Mouse (Mus musculus) thymus, postnatal 25 days (tissue): Measurements from ENCODE around the gene Sox2.

Experiments used
- DNase-seq: peaks from one replicate; pipeline ENCODE4 v3.0.0; 2022

Sox2 gene

DNA sequence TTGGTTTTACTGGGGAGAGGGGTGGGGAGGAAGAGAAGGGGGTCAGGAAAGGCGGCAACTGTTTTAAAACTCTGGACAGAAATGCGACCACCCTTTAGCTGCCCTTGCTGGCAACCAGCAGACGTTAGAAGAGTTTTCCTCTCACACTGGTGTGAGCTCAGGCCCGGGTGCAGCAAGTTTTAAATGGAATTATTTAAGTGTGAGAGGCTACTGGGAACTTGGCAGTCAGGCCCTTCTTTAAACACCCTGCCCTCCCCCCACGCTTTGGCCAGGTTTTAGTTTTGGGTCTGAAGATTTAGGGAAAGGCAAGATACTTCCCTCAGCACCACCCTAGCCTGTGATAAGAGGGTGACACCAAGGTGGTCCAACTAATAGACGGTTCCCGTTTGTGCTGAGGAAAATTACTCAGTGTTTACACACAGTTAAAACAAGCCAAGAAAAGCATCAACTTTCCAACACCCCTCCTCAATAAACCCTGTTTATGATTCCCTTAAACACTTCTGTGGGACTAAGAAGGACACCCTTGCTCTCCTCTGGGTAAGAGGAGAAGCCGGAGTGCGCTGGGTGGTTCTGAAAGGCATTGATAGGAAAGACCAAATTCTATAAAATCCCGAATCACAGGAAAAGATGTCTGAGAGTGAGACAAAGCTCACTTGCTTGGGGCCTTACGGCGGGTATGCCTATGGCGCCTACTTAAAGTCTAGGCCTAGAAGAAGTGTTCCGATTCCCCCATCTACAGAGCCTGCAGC is 10.5 kb downstream of the Sox2 start:
- no peak for DNase-seq

DNA sequence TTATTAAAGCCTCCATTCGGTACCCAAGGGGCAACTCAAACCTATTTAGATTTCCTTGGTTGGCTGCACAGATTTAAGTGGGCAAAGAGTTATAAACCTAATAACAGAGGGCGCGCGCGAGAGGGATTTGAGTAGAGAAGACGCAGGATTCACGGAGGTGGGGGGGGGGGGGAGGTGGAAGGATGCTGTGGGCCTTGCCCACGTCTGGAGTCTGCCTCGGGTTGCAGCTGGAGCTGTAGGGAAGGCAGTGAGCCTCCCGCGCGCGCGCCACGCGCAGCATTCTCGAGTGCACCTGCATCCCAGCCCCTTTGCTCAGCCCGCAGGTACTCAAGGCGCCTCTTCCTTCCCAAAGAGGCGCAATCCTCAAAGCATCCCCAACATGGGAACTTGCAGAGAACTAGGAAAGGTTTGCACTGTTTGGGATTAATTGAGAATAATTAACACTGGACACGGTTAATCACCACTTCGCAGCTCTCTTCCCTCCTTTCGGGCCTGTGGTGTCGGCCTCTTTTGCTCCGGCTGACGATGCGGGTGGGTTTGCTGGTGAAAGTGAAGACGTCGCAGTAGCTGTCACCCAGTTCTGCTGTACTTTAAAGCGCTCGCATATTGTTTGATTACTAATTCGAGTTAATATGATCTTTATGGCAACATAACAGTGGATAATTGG is 11.3 kb downstream of the Sox2 start:
- no peak for DNase-seq

- DNase-seq: no peak
These were observed 12.0 kb downstream of the Sox2 start for GRCm38 (mm10) chr3:34662008-34662711.

DNA sequence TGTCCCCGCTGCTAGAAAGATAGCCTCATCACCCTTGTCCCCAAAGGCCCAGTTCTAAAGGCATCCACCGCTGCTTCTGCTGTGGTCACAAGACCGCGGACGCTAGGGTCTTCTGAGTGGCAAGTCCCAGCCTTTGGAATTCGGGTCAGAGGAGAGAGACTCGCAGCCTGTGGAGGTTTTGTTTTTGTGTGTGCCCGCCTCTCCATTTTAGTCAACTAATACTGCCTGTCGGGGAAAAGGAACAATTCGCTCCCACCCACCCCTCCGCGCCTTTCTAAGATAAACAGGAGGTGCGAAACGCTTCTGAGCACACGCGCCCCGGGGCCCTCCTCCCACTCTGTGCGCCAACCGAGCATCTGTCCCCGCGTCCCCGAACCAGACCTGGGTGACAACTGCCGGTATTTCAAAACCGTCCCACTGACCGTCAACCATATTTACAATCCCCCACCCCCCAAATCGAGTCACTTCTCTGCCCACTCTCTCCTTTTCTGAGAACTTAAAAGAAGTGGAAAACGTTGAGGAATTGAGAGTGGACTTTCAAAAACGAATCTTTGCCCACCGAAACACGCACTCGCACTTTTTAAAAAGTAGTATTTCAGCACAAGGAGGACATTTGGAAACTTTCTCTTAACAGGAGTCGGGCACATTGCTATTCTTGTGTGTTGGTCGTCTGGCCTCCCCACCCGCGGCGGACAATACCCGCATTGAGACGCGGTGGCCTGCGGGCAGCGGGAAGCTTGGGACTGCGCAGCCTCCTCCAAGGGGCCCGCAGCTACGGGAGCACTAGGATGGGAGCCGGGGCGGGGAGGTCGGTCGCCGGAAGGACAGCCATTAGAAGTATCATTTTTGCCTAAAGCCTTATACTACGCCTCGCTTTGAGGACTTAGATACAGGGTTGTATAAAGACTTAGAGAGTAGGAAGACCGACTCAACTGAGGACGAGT is 12.8 kb downstream of the Sox2 start:
- DNase-seq: no peak

GRCm38 (mm10) chr3:34663701-34664635 is 13.8 kb downstream of the Sox2 start:
- DNase-seq: no peak

DNA sequence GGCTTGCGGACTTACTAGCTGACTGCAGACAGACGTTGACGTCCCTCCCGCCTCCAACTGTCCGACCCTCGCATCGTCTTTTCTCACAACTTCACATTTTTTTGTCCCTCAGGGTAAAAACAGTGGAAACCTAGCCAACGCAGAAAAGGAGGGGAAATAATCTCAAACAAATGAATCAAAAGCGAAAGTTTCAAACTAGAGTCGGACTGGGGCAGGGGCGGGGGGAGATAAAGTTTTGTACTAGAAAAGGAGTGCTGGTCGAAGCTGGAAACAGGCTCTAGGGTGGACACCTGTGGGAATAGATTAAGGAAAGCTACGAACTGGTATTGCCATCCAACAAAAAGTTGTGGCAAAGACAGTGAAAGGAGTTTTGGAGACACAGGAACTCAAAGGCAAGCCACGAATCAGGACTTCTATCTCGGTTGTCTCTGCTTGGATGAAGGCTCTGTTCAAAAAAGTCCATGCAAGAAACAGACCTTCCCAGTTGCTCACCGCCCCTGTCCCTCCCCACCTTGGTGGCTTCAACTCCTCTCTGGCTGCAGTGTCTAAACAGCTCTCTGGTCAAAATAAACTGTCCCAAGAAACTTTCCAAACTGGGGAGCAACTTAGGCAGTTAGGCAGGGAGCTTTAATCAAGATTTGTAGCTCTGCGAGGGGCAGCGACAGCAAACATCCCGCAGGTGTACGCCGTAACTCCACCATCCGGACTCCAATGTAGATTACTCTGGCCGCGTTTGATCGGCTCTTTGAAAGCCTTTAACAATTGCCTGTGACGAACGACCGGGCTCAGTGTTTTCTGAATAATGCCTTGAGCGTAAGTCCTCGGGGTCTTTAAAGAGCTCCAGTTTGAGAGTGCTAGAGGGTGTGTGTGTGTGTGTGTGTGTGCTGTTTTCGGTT is 14.7 kb downstream of the Sox2 start:
- DNase-seq: no peak

DNA sequence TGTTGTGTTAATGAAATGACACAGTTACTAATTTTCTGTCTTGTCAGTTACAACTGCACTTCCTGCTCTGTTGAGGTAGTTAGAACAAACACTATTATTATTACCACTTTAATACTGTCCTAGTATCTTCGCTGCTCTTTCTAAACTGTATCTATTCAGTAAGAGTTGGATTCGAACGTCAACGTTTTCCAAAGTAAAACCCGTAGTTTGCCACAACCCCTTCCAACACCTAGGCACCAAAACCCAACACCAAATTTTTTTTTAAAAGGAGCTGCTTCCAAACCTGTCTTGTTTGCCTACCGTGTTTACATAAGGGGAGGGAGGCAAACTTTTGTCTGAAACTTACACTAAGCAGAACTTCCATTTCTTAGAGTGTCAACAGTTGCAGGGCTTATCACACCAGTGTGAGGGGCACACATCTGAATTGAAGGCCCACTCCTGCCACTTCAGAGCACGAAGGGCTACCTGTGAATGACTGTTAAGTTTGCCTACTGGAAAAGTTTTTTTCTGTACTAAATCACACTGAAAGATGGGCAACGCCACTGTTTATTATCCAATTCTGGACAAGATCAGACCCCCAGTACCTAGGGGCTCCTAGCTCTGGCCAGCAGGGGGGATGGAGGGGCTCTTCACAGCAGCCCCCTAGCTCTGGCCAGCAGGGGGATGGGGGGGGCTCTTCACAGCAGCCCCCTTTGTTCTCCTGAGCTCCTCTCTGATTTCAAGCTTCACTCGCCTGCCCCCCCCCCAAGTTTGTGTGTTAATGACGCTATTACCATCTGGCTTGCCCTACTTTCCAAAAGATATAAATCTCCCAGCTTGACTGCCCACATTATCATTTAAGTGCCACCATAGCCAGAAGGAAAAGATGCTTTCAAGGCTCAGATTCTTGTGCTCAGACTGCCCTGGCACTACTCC is 15.8 kb downstream of the Sox2 start:
- DNase-seq: no peak

- DNase-seq: no peak
These were observed 17.0 kb downstream of the Sox2 start for GRCm38 (mm10) chr3:34667180-34667579.

DNA sequence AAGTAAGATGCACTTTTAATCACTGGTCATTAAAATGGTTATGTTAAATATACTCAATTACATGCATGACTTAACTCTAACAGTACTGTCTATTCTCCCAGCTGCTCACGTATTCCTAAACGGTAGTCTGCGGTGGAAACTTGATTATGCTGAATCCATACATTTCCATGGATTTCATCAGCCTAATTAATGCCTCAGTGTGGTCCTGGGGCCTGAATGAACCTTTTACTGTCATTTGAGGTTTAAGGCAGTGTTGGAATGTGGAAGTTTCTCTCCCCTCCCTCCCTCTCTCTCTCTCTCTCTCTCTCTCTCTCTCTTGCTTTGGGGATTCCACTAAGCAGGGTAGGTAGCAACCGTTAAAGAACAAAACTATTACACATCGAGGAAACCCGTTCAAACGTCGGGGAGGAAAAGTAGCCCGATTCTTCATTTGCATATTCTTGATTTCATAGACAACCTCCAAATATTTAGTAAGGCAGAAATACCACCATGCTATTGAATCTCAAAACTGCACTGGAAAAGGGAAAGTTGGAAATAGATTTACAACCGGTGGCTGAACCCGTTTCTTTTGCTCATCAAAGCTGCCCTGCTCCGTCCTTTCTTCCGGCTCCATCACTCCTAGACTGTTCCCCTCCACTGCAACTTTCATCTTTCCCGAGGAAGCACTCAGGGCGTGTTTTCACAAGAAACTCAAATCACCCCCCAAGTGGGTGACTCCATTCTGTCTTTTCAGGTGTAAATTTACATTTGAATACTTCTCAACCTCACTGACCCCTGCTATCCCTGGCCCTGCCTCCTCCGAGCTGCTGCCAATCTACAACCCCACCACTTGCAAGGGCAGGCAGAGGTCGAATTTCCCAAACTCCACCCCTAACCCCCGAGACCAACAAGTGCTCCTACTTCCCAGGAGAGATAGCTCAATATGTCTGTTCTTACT is 17.9 kb downstream of the Sox2 start:
- DNase-seq: no peak

DNA sequence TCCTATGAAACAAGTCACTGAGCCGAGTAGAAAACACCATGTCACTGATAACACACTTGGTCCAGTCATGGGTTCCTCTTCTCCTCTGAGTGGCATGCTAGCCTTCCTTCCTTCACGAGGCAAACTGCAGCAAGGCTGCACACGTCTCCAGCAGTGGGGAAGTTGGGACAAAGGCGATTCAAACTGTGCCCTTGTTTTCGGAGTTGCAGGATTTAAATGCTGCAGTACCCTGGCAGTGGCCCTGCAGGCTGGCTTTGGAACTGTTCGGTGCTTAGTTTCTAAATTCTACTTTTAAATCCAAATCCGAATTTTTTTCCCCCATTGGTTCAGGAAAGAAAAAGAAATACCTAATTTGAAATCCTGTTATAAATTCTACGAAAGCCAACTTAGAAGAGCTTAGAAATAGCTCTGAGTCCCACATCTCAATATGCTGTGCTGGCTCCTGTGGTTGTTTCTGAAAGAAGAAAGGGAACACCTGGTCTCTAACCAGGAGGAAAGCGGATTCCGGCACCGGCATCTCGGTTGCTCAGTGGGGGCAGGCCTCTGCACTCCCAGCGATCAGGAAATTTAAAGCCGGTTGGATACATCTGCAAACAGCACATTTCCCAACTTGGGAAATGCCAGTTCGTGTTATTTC is 20.9 kb downstream of the Sox2 start:
- no peak for DNase-seq

- DNase-seq: no peak
These were observed 28.6 kb downstream of the Sox2 start for GRCm38 (mm10) chr3:34678840-34679239.

DNA sequence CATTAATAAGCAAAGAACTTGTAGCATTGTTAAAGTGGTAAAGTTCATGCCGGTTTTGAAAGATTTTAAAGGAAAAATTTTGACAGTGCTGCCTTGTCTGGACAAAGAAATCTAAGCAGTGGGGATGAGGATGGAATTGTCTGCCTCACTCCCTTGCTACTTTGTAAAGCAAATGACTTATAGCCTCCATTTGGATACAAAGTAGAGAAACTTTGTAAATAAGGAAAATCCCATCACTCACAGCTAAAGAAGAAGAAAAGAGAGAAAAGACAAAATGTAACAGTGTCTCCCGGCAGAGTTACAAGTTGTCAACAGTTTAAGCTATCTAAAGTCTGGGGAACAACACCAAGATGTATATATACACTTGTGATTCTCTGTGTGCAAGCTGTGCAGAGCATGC is 29.2 kb downstream of the Sox2 start:
- no peak for DNase-seq

DNA sequence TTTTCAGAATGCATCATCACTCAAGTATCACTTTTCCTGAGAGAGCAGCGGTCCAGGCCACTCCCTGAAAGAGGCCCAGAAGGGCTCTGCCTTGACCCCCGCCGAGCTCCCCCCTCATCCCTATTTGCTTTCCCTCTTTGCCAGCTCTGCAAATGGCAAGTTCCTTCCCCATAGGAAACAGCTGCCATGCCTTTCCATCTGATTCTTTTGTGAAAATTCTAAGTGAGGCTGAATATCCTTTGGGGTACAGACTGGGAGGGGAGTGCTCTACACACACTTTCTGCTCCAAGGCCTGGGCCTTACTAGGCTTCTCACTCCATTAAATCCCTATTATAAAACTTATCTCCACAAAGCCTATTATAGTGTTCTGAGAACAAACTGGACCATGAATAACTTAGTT is 29.7 kb downstream of the Sox2 start:
- no peak for DNase-seq

GRCm38 (mm10) chr3:34688072-34688471 is 37.9 kb downstream of the Sox2 start:
- no peak for DNase-seq

GRCm38 (mm10) chr3:34691703-34692393 is 41.6 kb downstream of the Sox2 start:
- no peak for DNase-seq

GRCm38 (mm10) chr3:34692394-34692745 is 42.2 kb downstream of the Sox2 start:
- DNase-seq: no peak
